8 mouse cellular contexts compared by ENCODE assay signal in the genomic region with DNA sequence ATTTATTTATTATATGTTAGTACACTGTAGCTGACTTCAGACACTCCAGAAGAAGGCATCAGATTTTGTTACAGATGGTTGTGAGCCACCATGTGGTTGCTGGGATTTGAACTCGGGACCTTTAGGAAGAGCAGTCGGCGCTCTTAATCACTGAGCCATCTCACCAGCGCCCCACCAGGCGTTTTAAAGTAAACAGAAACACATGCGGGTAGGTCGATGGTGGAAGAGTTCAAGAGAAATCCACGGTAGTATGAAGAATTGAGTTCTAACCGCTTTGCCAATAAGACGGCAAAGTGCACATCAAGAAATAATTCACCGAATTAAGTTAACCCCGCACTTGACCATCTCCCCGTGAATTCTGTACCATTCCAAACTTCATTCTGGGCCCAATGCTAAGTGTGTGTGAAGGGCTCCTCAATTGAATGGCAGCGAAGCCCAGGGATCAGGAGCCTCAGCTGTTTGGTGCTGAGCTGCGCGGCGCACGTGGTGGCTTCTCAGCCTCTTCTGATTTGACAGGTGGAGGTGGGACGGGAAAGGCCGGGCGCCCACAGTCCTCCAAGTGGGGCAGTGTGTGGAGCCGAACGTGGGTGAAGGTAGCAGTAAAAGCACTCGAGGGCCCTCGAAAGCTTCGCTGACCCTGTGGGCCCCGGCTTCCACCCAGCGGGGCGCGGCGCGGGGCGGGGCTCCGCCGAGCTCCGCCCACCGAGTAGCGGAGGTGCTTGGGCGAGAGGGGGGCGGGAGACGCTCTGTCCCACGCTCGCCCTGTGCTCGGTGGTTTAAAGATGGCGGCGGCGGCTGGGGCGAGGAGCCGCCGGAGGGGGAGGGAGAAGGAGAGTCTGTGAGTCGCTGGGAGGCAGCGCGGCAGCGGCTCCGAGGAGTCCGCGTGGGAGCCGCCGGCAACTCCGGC. TPM values are rescaled to one million over a fixed set of nuclear protein-coding genes. Genes with fewer than 3 reads are reported as not detected.
DNase-seq lines count a peak whose midpoint lies in the region; ATAC-seq lines count a peak whose summit lies in the region.

A gene (plus strand): TSS at position 763 of the 907 bp plus-strand sequence.

- peaks cover 3% of the 10 kb centered on the region; the same call in 1 of the 2 replicates for H3K27me3 ChIP-seq in hindbrain, embryonic 10.5 days (ENCODE audit: insufficient read depth, poor library complexity, severe bottlenecking)

- peak; percentile 52 for DNase-seq in MEL-GATA-1-ER (ENCODE audit: extremely low read depth, low read depth)
- DNase-seq in cerebellum, adult 8-10 months: peak; percentile 87
- peak; percentile 90 for DNase-seq in hindbrain, embryonic 10.5 days (ENCODE audit: low spot score)
- DNase-seq in layer of hippocampus, postnatal 10 days (ENCODE audit: low spot score in 2 of 2): peak; percentile 84 to 87
- DNase-seq in lung, postnatal 10 days: peak; percentile 93
- DNase-seq in ovary, postnatal 36 days (ENCODE audit: low spot score): peak; percentile 90
- peak; percentile 90 for DNase-seq in thymus, postnatal 25 days

- peak; percentile 93 for ATAC-seq in frontal cortex, adult (ENCODE audit: low TSS enrichment)

- H3K4me3 ChIP-seq in hindbrain, embryonic 10.5 days: peak within 1 kb of the TSS; percentile 78

- WGBS in hindbrain, embryonic 10.5 days: 10% methylated on average over 60 of the region's 60 CpGs

- H3K9me3 ChIP-seq in hindbrain, embryonic 10.5 days: no peaks in the 10 kb centered on the region

- peaks cover 23% of the 10 kb centered on the region for H3K4me1 ChIP-seq in hindbrain, embryonic 10.5 days (replicated peaks)

- H3K27ac ChIP-seq in hindbrain, embryonic 10.5 days: peak within 1 kb of the TSS; percentile 98

- H3K36me3 ChIP-seq in hindbrain, embryonic 10.5 days: no peaks in the 10 kb centered on the region

RNA-seq across cellular contexts. Expression of the gene that starts here (rescaled TPM):
- polyA plus RNA-seq in hindbrain, embryonic 10.5 days (2016; fragmentation: Nextera tagmentation; extraction: Ambion mirVana): 5.1 and 5.3 TPM in 2 replicates
- 10 to 100 TPM; 71.4 to 71.8 TPM for total RNA-seq in layer of hippocampus, postnatal 10 days (2021)

Comparison
In these comparisons a context has a peak if more than half of its experiments do, and no peak if none do; other contexts are left out.
1. Peak in every context shown above with its lines: DNase-seq, ATAC-seq, H3K4me3 ChIP-seq and H3K27ac ChIP-seq.